Mouse (Mus musculus): Measurements from ENCODE around the gene Nle1. TPM values are rescaled to one million over a fixed set of nuclear protein-coding genes. Genes with fewer than 3 reads are reported as not detected.
"Not testable (repeated sequence)": the region's sequence is repeated elsewhere in the genome, so short reads cannot be mapped to it uniquely, and the experiment has no call there.

Nle1 gene
- polyA plus RNA-seq, 1 experiment from 2014 or later, result 24.0 TPM

DNA sequence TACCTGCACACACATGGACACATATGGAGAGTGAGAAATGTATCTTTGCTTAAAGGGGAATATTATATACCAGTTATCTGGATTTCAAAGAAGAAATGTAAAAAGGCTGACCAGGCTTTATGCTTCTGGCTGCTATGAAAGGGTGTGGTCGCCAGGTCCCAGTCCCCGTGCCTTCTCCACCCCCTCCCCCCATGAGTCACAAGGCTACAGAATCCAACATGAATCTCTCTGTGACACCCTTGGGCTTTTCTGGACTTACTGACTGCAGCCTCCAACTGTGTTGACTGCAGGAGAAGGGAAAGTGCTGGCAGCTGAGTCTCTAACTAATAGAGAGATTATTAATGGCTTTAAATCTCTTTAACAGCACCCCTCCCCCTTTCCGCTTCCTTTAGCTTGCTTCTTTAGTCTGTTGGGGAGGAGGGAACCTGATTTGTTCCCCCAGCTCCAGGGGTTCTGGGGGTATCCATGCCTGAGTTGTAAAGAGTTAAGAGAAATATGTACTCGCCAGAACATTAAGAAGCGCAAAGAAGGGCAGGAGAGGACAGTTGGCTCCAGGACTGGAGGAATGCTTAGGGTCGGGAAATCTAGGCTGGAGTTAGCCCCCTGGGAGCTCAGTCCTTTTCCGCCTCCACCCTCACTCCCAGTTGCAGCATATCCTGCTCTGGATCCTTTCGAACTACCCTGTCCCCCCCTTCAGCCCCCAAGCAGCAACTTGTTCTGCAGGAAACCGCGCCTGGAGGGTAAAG is 42.7 kb upstream of the Nle1 start, which contains the start of gene Slfn5:
Gene Slfn5 (plus strand): TSS at position 614 of the 746 bp plus-strand sequence.
- no peak for TF ChIP-seq CTCF (IDR thresholded peaks at IDR 0.05; ENCODE audit: low read depth)
- Histone ChIP-seq H3K4me2 (ENCODE audit: low read length) (peak within 1 kb of the TSS; percentile 41), H3K36me3 (ENCODE audit: insufficient read depth, low read length) (no peaks in the 10 kb centered on the region), H3K9ac (ENCODE audit: low read depth, low read length) (peak within 1 kb of the TSS; percentile 59), H3K27me3 (ENCODE audit: insufficient read depth, low read length) (peaks cover 5% of the 10 kb centered on the region; the same call in 1 of the 2 replicates), H3K4me3 (replicated peaks; ENCODE audit: low read depth, low read length) (peak within 1 kb of the TSS; percentile 40), H3K4me1 (replicated peaks; ENCODE audit: insufficient read depth, low read length) (no peaks in the 10 kb centered on the region; the same call in 1 of the 2 replicates), H3K27ac (peak within 1 kb of the TSS; percentile 83), H3K9me3 (replicated peaks; ENCODE audit: low read length) (no peaks in the 10 kb centered on the region)
- peak; percentile 88 for DNase-seq (ENCODE audit: low spot score)
- WGBS, result 7% methylated on average over 10 of the region's 10 CpGs
- ATAC-seq (replicated peaks; ENCODE audit: low FRiP score, low read depth), result peak; percentile 43

DNA sequence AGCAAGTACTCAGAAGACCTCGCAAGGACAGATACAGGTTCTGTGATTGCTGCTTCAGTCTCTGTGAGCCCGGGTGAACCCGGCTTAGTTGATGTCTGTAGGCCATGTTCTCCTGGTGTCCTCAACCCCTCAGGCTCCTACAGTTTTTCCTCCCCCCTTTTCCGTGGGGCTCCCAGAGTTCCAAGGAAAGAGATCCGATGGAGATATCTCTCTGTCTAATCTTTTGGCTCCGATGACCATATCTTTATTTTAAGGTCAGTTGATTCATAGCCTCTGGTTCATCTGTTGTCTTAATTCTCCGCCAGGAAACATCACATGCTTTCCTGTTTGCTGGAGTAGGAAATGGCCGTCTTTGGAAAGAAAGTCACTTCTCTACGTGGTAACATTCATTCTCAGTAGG is 40.8 kb upstream of the Nle1 start:
- TF ChIP-seq CTCF (IDR thresholded peaks at IDR 0.05; ENCODE audit: low read depth), result no peak
- Histone ChIP-seq H3K27ac (peak overlapping the region; percentile 19; the same call in 1 of the 2 replicates), H3K9ac (ENCODE audit: low read depth, low read length) (no peak overlapping the region), H3K4me2 (ENCODE audit: low read length) (peak overlapping the region; percentile 13; the same call in 1 of the 2 replicates), H3K9me3 (replicated peaks; ENCODE audit: low read length) (no peaks in the 10 kb centered on the region), H3K4me3 (replicated peaks; ENCODE audit: low read depth, low read length) (no peak overlapping the region), H3K4me1 (replicated peaks; ENCODE audit: insufficient read depth, low read length) (no peaks in the 10 kb centered on the region; the same call in 1 of the 2 replicates), H3K27me3 (ENCODE audit: insufficient read depth, low read length) (peaks cover 5% of the 10 kb centered on the region; the same call in 1 of the 2 replicates), H3K36me3 (ENCODE audit: insufficient read depth, low read length) (no peaks in the 10 kb centered on the region)
- DNase-seq (ENCODE audit: low spot score), result peak; percentile 55
- ATAC-seq (replicated peaks; ENCODE audit: low FRiP score, low read depth), result no peak
- WGBS, result 60% methylated on average over 9 of the region's 9 CpGs

DNA sequence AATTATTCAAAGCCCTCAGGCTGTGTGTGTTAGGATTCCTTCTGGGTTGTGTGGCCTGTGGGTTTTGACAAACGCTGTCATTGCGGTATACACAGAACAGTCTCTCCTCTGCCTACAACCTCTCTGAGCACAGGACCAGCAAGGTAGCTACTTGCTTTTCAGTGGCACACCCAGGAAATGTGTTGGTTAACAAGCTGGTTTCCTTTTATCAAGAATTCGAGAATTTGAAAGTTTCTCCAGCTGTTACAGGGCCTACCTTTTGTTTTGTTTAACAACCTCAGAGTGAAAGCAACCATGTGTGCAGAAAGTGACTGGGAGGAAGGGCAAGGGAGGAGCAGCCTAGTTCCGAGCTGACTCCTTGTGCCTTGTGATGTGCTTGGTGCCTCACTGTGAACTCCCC is 39.2 kb upstream of the Nle1 start:
- Histone ChIP-seq H3K9me3 (replicated peaks; ENCODE audit: low read length) (no peaks in the 10 kb centered on the region), H3K27me3 (ENCODE audit: insufficient read depth, low read length) (peaks cover 2% of the 10 kb centered on the region; the same call in 1 of the 2 replicates), H3K27ac (no peak overlapping the region), H3K36me3 (ENCODE audit: insufficient read depth, low read length) (no peaks in the 10 kb centered on the region), H3K4me3 (replicated peaks; ENCODE audit: low read depth, low read length) (no peak overlapping the region), H3K4me1 (replicated peaks; ENCODE audit: insufficient read depth, low read length) (no peaks in the 10 kb centered on the region; the same call in 1 of the 2 replicates), H3K9ac (ENCODE audit: low read depth, low read length) (no peak overlapping the region), H3K4me2 (ENCODE audit: low read length) (no peak overlapping the region)
- no peak for ATAC-seq (replicated peaks; ENCODE audit: low FRiP score, low read depth)
- 54% methylated on average over 4 of the region's 4 CpGs for WGBS
- no peak for TF ChIP-seq CTCF (IDR thresholded peaks at IDR 0.05; ENCODE audit: low read depth)
- no peak for DNase-seq (ENCODE audit: low spot score)

- Histone ChIP-seq H3K36me3 (ENCODE audit: insufficient read depth, low read length) (no peaks in the 10 kb centered on the region), H3K4me1 (replicated peaks; ENCODE audit: insufficient read depth, low read length) (no peaks in the 10 kb centered on the region; the same call in 1 of the 2 replicates), H3K4me3 (replicated peaks; ENCODE audit: low read depth, low read length) (no peak overlapping the region), H3K4me2 (ENCODE audit: low read length) (no peak overlapping the region), H3K9me3 (replicated peaks; ENCODE audit: low read length) (no peaks in the 10 kb centered on the region), H3K27ac (no peak overlapping the region), H3K27me3 (ENCODE audit: insufficient read depth, low read length) (0 out of 2 replicates have a peak, but pooled peaks cover 5% of the 10 kb centered on the region), H3K9ac (ENCODE audit: low read depth, low read length) (no peak overlapping the region)
- TF ChIP-seq CTCF (IDR thresholded peaks at IDR 0.05; ENCODE audit: low read depth), result no peak
- no peak for ATAC-seq (replicated peaks; ENCODE audit: low FRiP score, low read depth)
- no peak for DNase-seq (ENCODE audit: low spot score)
- WGBS, result 69% methylated on average over 2 of the region's 2 CpGs
Measured at GRCm38 (mm10) chr11:82945636-82946035, 37.4 kb upstream of the Nle1 start.

DNA sequence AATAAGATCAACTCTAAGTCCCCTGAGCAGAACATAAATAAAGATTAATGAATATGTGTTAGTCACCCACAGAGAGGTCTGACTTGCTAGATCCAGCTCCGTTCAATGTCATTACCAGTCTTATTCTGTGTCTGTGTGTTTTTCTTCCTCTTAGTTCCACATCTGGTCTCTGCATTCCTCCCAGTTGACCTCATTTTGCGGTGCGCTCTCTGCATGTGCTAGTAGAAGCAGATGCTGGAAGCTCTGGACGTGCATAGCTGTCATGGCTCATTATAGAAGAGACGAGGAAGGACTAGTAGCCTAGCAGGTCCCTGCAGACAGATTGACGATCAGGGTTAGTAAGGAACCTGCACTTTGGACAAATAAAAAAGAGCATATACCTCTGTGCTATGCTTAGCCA is 35.1 kb upstream of the Nle1 start:
- no peak for TF ChIP-seq CTCF (IDR thresholded peaks at IDR 0.05; ENCODE audit: low read depth)
- H3K4me2 ChIP-seq (ENCODE audit: low read length), result no peak overlapping the region
- WGBS, result 43% methylated on average over 6 of the region's 6 CpGs
- H3K27me3 ChIP-seq (ENCODE audit: insufficient read depth, low read length), result 0 out of 2 replicates have a peak, but pooled peaks cover 3% of the 10 kb centered on the region
- no peaks in the 10 kb centered on the region for H3K4me1 ChIP-seq (replicated peaks; ENCODE audit: insufficient read depth, low read length)
- H3K27ac ChIP-seq, result no peak overlapping the region
- H3K9ac ChIP-seq (ENCODE audit: low read depth, low read length), result no peak overlapping the region
- ATAC-seq (replicated peaks; ENCODE audit: low FRiP score, low read depth) (no peak), DNase-seq (ENCODE audit: low spot score) (no peak)
- H3K4me3 ChIP-seq (replicated peaks; ENCODE audit: low read depth, low read length), result no peak overlapping the region
- no peaks in the 10 kb centered on the region for H3K9me3 ChIP-seq (replicated peaks; ENCODE audit: low read length)
- H3K36me3 ChIP-seq (ENCODE audit: insufficient read depth, low read length), result no peaks in the 10 kb centered on the region

GRCm38 (mm10) chr11:82933186-82933585 is 25.0 kb upstream of the Nle1 start:
- Histone ChIP-seq H3K9ac (ENCODE audit: low read depth, low read length) (peak overlapping the region; percentile 54), H3K4me2 (ENCODE audit: low read length) (peak overlapping the region; percentile 83), H3K36me3 (ENCODE audit: insufficient read depth, low read length) (no peaks in the 10 kb centered on the region), H3K27ac (no peak overlapping the region), H3K27me3 (ENCODE audit: insufficient read depth, low read length) (peaks cover 27% of the 10 kb centered on the region; the same call in 1 of the 2 replicates), H3K9me3 (replicated peaks; ENCODE audit: low read length) (no peaks in the 10 kb centered on the region), H3K4me3 (replicated peaks; ENCODE audit: low read depth, low read length) (peak overlapping the region; percentile 51), H3K4me1 (replicated peaks; ENCODE audit: insufficient read depth, low read length) (no peaks in the 10 kb centered on the region; the same call in 1 of the 2 replicates)
- TF ChIP-seq CTCF (IDR thresholded peaks at IDR 0.05; ENCODE audit: low read depth), result no peak
- DNase-seq (ENCODE audit: low spot score) (no peak), ATAC-seq (replicated peaks; ENCODE audit: low FRiP score, low read depth) (no peak)
- under 1% methylated on average over 27 of the region's 29 CpGs for WGBS

DNA sequence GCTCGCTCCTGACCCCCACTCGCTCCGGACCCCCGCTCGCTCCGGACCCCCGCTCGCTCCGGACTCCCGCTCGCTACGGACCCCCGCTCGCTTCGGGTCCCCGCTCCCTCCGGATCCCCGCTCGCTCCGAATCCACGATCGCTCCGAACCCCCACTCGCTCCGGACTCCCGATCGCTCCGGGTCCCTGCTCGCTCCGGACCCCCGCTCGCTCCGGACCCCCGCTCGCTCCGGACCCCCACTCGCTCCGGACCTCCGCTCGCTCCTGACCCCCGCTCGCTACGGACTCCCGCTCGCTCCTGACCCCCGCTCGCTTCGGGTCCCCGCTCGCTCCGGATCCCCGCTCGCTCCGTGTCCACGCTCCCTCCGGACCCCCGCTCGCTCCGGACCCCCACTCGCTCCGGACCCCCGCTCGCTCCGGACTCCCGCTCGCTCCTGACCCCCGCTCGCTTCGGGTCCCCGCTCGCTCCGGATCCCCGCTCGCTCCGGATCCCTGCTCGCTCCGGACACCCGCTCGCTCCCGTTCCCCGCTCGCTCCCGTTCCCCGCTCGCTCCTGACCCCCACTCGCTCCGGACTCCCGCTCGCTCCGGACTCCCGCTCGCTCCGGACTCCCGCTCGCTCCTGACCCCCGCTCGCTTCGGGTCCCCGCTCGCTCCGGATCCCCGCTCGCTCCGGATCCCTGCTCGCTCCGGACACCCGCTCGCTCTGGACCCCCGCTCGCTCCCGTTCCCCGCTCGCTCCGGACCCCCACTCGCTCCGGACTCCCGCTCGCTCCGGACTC is 23.6 kb upstream of the Nle1 start:
- peak overlapping the region; percentile 70 for H3K9ac ChIP-seq (ENCODE audit: low read depth, low read length)
- H3K36me3 ChIP-seq (ENCODE audit: insufficient read depth, low read length); H3K4me1 ChIP-seq (replicated peaks; ENCODE audit: insufficient read depth, low read length); DNase-seq (ENCODE audit: low spot score); ATAC-seq (replicated peaks; ENCODE audit: low FRiP score, low read depth); H3K9me3 ChIP-seq (replicated peaks; ENCODE audit: low read length): not testable (repeated sequence)
- peak overlapping the region; percentile 51 for H3K4me3 ChIP-seq (replicated peaks; ENCODE audit: low read depth, low read length)
- H3K27me3 ChIP-seq (ENCODE audit: insufficient read depth, low read length), result peaks cover 24% of the 10 kb centered on the region; the same call in 1 of the 2 replicates
- peak overlapping the region; percentile 64 for H3K27ac ChIP-seq
- WGBS, result under 1% methylated on average over 113 of the region's 119 CpGs
- H3K4me2 ChIP-seq (ENCODE audit: low read length), result peak overlapping the region; percentile 83

DNA sequence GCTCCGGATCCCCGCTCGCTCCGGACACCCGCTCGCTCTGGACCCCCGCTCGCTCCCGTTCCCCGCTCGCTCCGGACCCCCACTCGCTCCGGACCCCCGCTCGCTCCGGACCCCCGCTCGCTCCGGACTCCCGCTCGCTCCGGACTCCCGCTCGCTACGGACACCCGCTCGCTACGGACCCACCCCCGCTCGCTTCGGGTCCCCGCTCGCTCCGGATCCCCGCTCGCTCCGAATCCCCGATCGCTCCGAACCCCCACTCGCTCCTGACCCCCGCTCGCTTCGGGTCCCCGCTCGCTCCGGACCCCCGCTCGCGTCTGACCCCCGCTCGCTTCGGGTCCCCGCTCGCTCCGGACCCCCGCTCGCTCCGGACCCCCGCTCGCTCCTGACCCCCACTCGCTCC is 22.9 kb upstream of the Nle1 start:
- H3K27ac ChIP-seq, result peak overlapping the region; percentile 64
- peak overlapping the region; percentile 51 for H3K4me3 ChIP-seq (replicated peaks; ENCODE audit: low read depth, low read length)
- ATAC-seq (replicated peaks; ENCODE audit: low FRiP score, low read depth); H3K4me1 ChIP-seq (replicated peaks; ENCODE audit: insufficient read depth, low read length); H3K9me3 ChIP-seq (replicated peaks; ENCODE audit: low read length); H3K36me3 ChIP-seq (ENCODE audit: insufficient read depth, low read length); DNase-seq (ENCODE audit: low spot score): not testable (repeated sequence)
- H3K27me3 ChIP-seq (ENCODE audit: insufficient read depth, low read length), result peaks cover 23% of the 10 kb centered on the region; the same call in 1 of the 2 replicates
- WGBS, result under 1% methylated on average over 44 of the region's 63 CpGs
- peak overlapping the region; percentile 83 for H3K4me2 ChIP-seq (ENCODE audit: low read length)
- H3K9ac ChIP-seq (ENCODE audit: low read depth, low read length), result peak overlapping the region; percentile 70
